Mouse (Mus musculus): Measurements from ENCODE around the gene Bola2. TPM values are rescaled to one million over a fixed set of nuclear protein-coding genes. Genes with fewer than 3 reads are reported as not detected.
"Not testable (repeated sequence)": the region's sequence is repeated elsewhere in the genome, so short reads cannot be mapped to it uniquely, and the experiment has no call there.

Gene Bola2
- total RNA-seq (2021) (100 to 1,000 TPM; 101 to 104 TPM), polyA plus RNA-seq (2012; rRNA removed) (44.1 and 48.7 TPM in 2 replicates)
- long read RNA-seq, transcript Bola2-203 (3 exons, 1,266 nt), result major isoform, 54 of 60 reads
- long read RNA-seq, partial matches to known transcripts, result 0 of 60 reads
- long read RNA-seq, other reads (novel, unspliced or antisense), result 3 of 60 reads

DNA sequence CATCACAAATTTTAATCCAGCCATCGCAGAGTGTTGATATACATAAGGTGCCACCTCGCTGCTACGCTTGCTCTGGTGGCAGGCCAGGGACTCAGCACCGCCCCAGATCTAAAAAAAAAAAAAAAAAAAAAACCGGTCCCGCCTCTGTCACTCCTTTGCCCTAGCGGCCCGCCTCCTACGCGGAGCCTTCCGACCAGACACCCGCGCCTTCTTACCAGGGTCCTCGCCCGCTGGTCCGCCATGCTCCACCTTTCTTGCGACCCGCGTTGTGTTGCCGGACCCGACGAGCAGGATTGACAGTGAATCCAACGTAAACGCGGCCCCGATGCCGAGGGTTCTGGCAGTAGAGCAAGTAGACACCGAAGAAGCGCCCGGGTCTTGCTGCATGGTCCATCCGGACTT lies at the start of gene Bola2:
Gene Bola2, plus strand, starts transcription at position 192 of the 402 bp plus-strand sequence.
- DNase-seq, result peak; percentile 82

DNA sequence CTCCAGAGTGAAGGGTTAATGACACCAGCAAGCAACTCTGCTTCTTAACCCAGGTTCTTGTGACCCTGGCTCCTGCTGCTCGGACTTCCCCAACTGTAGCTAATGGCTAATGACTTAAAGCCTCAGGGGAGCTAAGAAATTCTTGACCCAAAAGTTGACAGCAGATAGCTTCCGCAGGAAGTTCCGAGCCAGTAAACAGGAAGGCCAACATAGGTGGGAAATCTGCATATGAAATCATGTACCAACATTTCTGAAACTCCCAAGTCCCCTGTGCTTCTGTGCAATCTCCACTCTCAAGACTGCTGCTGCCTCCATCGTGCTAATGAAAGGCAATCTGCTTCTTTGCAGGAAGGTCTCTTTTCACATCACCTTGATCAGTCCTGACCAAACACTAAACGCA lies 49.5 kb upstream of the Bola2 start:
- no peak for DNase-seq

DNA sequence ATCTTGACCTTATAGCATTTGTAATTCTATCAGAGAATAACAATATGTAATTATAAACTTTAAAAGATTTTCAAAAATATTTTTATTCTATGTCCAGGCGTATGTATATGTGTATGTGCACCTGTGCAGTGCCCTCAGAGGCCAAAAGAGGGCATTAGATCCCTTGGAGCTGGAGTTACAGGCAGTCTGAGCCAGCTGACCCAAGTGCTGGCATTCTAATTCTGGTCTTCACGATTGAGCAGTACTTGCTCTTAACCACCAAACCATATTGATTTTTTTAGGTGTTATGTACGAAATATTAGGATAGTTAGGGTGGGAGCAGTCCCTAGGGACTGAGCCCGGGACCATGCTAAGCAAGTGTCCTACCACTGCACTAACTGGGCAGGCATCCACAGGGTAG lies 46.7 kb upstream of the Bola2 start:
- no peak for DNase-seq

DNA sequence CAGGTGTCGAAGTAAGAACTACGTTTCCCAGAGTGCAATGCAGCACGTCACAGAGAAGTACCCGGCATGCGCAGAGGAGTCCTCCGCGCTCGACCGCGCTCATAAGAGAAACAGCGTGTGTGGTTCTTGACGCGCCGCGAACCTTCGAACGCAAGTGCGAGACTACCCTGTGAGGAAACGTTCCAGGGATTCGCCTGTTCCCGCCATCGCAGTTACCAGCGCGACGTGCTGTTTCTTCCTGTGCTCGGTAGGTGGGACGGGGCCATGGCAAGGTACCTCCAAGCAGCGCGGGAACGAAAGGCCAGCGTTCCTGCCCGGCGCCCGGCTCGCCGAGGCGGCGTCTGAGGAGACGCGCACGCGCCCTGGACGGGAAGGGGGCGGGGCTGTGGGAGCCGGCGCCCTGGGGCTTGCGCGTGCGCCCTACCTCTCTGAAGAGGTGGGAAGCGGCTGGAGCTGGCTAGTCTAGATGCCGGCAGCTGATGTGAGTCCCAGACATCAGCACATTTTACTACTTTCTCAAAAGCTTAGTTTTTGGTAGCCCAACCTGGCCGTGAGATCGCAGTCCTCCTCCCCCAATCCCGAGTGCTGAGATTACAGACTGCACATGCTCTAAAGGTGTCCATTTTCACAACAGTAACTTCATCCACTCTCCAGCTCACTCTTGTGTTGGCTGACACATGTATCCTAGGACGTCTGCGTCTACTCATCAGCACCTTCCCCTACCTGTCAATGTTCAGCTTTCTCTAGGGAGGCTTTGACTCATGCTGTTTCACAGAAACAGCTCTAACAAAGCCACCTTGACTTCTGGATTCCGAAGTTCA lies 45.8 kb upstream of the Bola2 start, which contains the start of gene Sgf29:
Gene Sgf29, plus strand, starts transcription at position 79 of the 821 bp plus-strand sequence.
- DNase-seq, result peak; percentile 96

GRCm38 (mm10) chr7:126650852-126651251 lies 44.3 kb upstream of the Bola2 start:
- DNase-seq, result no peak

- DNase-seq, result no peak
Measured at GRCm38 (mm10) chr7:126653991-126654390, 41.2 kb upstream of the Bola2 start.

GRCm38 (mm10) chr7:126655695-126656094 lies 39.5 kb upstream of the Bola2 start:
- DNase-seq, result no peak

DNA sequence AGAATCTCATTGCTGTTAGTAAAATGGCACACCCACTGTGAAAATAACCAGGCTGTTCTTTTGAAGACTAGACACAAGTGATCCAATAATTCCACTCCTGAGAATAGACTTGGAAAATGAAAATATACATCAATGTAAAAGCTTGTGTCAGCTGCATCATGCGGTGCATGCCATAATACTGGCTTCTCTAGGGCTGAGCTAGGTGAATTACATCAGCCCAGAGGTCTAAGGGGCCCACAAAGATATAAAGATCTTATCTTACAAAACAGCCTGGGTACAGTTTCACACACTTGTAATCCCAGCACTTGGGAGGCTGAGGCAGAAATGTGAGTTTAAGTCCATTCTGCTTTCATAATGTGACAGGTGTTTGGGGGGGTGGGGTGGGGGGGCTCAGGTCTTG lies 37.7 kb upstream of the Bola2 start:
- DNase-seq, result no peak

- DNase-seq, result peak; percentile 57
Measured at GRCm38 (mm10) chr7:126659771-126660170, 35.4 kb upstream of the Bola2 start.

DNA sequence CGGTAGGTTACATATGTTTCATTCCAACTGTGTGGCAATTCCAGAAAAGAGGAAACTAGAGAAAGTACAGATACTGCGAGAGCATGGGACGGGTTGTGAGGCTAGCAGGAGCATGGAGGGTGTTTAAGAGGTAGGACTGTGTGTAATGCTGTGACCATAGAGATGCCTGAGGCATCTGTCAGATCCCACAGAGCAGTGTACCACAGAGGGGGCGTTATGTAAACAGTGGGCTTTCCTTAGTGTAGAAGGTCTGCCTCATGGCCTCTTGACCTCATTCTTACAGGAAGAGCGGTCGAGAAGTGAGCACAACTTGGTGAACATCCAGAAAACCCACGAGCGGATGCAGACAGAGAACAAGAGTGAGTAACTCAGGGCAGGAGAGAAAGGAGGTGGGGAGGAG lies 31.6 kb upstream of the Bola2 start:
- DNase-seq, result no peak

DNA sequence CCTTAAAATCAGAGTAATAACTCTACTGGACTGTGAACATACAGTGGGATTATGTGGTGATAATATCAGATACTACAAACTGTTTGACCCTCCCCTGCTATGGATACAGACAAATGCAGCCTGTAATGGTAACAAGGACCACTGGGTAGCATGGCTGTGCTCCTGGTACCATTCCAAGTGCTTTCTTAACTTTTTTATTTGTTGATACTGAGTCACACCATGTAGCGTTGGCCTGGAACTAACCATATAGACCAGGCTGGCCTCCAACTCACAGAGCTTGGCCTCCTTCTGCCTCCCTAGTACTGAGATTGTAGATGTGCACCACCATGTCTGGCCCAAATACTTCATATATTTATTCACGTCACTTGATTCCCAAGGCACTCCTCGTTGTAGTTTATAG lies 29.9 kb upstream of the Bola2 start:
- peak; percentile 66 for DNase-seq

- DNase-seq, result no peak
Measured at GRCm38 (mm10) chr7:126667495-126668090, 27.6 kb upstream of the Bola2 start.

DNA sequence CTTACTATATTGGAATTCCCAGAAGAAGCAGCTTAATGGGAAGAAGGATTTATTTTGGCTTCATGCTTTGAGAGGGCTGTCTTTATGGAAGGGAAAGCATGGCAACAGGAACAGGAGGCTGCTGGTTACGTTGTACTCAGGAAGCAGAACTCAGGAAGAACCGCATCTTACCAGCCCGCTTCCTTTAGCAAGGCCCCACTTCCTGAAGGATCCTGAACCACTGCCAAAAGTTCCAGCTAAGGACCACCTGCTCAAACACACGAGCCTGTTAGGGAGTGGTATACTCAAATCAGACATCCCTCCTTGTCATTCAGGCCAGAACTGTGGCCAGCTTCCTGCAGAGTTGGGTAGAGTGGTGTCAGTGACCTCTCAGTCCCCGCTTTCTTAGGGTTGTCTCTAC lies 26.7 kb upstream of the Bola2 start:
- no peak for DNase-seq

DNA sequence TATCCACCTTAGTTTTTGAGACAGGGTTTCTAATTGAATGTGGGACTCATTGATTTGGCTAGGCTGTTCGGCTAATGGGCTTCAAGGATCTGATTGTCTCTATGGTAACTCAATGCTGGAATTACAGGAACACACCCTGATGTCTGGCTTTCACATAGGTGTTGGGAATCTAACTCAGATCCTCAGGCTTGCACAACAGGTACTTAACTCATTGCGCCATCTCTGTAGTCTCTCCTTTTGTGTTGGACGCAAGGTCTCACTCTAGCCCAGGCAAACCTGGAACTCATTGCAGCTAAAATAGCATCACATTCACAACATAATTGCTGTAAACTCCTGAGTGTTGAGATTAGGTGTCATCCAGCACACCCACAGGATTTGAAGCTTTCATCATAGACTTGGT lies 25.0 kb upstream of the Bola2 start:
- no peak for DNase-seq

DNA sequence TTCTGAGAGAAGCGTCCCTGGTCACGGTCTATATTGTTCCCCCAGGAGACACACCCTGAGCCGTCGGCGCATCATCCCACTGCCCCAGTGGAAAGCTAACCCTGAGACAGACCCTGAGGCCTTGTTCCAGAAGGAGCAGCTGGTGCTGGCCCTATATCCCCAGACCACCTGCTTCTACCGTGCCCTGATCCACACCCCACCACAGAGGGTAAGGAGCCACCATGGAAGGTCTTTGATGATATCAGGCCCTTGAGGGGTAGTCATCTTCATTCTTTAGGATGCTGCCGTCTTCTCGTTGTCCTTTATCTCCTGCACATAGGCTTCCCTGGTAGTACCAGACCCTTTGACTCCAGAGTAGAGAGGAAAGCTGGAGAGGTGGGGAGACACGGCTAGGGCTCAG lies 23.1 kb upstream of the Bola2 start:
- no peak for DNase-seq

DNA sequence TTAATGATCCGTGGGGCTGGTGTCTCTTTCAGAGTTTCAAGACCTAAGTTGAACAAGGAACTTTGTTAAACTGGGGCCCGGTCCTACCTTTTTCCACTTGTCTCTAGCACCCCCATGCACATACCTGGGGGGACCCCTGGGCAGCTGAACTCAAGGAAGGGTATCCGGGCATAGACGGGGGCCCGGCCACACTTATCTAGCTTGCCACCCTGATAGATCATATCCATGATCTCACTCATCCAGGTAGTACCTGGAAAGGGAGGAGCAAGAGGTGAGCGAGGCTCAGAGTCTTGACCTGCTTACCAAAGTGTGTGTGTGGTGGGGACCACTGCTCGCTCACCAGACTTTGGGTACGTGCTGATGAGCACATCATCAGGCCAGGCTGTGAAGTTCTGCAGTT lies 20.1 kb upstream of the Bola2 start:
- no peak for DNase-seq

DNA sequence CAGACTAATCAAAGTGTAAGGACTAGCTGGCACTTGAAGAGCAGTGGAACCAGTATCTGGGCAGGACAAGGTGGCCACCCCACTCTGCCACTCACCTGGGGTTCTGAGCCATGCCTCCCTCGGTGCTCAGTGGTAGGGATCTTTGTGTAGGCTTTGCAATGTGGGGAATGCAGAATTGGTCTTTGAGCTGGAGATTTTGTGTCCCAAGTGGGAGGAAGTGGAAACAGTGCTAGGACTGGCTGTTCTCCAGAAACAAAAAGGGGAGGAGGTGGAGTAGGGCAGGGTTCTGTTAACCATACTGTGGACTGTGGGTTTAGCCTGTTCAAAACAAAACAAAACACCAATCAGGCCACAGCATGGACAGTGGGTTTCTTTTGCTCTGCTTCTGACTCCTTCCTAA lies 19.0 kb upstream of the Bola2 start, which contains the start of gene Sult1a1:
Gene Sult1a1, minus strand, starts transcription at position 226 of the 400 bp plus-strand sequence.
- peak; percentile 51 for DNase-seq

DNA sequence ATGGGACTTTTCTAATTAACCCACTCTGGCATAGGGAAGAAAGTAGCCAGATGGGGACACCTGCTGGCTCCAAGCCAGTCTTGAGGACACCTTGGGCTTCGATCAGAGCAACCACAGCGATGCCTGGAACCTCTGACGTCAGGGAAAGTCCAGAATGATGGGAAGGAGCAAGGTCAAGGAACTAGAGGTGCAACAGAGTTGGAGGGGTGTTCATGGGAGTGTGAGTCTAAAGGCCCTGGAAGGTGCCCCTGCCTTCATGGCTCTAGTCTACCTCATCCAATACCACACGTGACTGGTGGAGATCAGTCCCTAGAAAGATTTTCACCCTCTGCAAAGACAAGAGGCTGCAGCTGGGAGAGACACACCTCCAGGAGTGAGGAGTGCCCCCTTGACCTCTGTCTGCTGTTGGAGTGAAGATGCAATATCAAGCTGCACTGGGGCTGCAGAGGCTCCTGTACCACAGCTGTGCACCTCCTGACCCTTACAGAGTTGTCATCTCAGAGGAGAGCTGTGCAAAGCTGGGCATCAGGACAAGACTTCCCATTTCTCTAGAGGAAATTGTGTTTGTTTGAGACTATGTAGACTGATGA lies 18.5 kb upstream of the Bola2 start:
- no peak for DNase-seq

DNA sequence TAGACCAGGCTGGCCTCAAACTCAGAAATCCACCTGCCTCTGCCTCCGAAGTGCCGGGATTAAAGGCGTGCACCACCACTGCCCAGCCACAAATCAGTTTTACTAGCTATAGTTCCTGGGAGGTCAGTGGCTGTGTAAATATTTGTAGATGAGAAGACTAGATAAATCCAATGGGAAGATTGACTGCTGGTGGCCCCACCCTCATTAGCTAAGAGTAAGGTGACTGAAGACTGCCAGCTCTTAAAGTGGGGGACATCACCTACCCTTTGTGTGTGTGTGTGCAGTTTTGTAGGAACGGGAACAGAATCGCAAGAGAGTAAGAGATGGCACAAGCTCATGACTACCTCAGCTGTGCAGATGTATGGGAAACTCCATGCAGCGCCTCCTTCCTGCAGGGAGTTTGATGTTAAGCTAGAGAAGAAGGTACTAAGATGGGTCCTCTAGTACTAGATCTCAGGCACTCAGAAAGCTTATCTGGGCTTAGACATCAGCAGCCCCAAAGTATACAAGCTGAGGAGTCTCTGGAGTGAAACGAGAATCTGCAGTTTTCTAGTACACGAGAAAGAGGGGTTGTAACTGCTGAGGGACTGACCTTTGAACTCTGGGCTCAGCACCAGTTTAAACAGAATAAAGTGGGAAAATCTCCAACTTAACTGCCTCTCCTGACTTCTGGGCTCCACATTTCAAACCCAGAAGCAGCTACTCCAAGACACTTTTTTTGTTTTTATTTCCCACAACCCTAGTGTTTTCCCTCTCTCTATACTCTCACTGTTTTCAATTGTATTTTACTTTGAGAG lies 16.5 kb upstream of the Bola2 start:
- no peak for DNase-seq

DNA sequence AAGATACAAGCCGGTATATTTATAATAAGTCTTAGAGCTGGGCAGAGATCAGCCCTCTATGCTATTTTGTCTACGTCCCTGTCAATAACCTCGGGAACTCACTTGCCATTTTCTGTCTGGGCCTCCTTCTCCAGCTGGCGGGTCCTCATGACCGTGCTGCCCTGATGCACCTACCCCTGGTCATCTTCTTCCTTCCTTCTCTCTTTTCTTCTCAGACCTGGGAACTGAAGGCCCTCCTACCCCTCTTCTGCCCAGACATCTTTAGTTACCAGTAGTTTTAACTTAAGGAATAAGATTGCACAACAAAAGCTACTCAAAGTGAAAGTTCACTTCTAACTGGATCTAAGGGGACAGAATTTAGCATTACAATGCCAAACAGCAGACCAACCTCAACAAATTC lies 15.5 kb upstream of the Bola2 start:
- no peak for DNase-seq

- no peak for DNase-seq
Measured at GRCm38 (mm10) chr7:126681221-126681620, 14.0 kb upstream of the Bola2 start.

GRCm38 (mm10) chr7:126688156-126688555 lies 7.0 kb upstream of the Bola2 start:
- not testable (repeated sequence) for DNase-seq
